Mouse (Mus musculus) cerebellum, adult 11-12 months (tissue): ENCODE measurements around the gene Mydgf.
A peak's percentile ranks its signal among the peaks of the same experiment; 100 is the strongest.

Experiments
- DNase-seq: peaks from one replicate; pipeline ENCODE4 v3.0.0; 2022

The Mydgf gene

DNA sequence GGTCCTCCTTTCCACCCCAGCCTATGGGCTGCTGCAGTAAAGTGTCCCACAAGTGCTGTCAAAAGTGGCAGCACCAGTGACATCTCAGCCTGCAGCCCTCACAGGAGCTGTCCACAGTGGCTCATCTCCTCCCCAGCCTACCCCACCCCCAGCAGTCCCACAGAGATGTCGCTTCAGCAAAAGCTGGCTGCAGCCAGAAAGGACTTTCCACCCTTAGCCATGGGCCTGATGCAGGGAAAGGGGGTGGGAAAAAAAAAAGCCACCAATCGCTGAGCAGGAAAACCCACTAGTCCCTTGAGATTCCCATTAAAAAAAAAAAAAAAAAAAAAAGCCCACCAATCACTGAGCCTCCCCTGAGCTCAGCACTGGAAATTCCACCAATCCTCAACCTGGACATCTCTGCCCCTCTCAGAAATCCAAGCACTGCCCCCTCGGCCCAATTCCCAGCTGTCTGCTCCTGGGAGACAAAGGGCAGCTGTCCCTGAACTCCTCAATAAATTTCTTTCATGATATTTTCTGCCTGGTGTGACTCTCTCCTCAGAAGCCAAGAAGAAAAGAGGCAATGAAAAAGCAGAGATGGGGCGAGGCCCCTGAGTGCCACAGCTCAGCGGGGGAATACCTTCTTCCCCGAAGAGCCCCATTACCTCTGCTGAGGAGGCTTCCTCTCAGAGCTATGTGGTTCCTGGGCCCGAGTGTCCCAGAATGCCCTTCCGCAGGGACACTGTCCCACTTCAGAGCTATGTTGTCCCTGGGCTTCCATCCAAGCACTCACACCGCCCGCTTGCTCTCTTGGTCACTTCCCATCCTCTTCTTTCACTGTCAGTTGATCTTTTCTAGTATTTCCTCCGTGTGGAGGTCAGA, 1.8 kb upstream of the Mydgf start:
- DNase-seq = no peak

GRCm38 (mm10) chr17:56182975-56183657, 604 bp downstream of the Mydgf start:
- DNase-seq = peak; percentile 43

DNA sequence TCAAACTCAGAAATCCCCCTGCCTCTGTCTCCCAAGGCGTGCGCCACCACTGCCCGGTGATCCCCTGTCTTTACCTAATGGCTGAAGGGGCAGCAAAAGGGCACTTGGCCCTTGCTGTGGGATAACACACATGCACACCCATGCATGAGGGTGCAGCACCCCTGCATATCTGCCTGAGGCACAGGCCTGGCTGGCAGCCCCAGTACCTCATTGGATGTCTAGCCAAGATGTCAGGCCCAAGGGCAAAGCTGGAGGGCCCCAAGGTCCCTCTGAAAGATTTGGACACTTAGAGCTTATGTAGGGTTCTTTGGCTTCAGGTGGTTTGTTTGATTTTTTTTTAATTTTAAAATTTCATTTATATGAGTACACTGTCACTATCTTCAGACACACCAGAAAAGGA, 8.3 kb downstream of the Mydgf start:
- no peak for DNase-seq

DNA sequence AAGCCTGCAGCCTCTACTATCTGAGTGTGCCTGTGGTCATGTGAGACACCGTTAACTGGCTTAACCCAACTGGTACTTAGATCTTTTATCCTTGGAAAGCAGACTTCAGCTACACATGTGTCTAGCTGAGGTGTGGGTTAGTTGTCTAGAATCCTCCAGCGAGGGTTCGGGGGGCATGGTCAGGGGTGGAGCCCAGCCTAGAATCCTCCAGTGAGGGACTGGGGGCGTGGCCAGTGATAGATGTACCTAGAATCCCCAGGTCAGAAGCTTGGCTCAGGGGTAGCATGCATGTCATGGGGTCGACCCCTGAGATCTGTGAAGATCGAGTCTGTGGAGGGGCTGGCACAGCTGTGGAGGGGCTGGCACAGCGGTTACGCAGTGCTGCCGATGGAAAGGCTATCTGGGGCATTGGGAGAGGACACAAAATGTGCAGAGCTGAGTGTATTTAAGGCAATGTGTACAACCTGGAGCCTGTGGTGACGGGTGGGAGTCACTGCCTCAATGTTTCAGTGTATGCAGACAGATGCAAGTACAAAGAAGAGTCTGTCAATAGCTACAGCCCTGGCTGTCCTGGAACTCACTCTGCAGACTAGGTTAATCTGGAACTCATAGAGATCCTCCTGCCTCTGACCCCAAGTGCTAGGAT, 10.2 kb downstream of the Mydgf start:
- no peak for DNase-seq

DNA sequence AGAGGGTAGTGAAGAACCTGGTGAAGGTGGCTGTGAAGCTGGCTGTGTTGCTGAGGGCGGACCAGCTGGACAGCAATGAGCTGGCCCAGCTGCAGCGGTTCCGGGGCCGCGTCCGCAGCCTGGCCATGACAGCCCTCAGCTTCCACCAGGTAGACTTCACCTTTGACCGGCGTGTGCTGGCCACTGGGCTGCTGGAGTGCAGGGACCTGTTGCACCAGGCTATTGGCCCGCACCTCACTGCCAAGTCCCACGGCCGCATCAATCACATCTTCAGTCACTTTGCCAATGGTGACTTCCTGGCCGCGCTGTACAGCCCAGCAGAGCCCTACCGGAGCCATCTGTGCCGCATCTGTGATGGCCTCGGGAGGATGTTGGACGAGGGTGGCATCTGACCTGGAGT, 11.8 kb downstream of the Mydgf start:
- DNase-seq = no peak

DNA sequence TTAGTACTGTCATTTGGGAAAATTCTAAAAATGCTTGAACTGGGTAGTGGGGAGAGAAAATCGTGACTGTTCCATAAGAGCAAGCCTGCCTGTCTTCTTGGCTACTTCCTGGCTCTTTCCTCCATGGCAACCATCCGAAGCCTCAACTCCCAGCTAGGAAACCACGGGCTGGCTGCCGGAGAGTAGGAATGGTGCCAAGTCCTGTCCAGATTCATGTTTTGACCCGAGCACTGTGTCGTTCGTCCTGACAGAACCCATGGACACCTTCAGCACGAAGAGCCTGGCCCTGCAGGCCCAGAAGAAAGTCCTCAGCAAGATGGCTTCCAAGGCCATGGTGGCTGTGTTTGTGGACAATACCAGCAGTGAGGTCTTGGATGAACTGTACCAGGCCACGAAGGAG, 12.3 kb downstream of the Mydgf start:
- no peak for DNase-seq

- DNase-seq = no peak
Measured at GRCm38 (mm10) chr17:56170636-56171035, 13.1 kb downstream of the Mydgf start.

GRCm38 (mm10) chr17:56169830-56170229, 13.9 kb downstream of the Mydgf start:
- no peak for DNase-seq

GRCm38 (mm10) chr17:56165671-56166070, 18.0 kb downstream of the Mydgf start:
- no peak for DNase-seq

GRCm38 (mm10) chr17:56164510-56164909, 19.2 kb downstream of the Mydgf start:
- DNase-seq = no peak

DNA sequence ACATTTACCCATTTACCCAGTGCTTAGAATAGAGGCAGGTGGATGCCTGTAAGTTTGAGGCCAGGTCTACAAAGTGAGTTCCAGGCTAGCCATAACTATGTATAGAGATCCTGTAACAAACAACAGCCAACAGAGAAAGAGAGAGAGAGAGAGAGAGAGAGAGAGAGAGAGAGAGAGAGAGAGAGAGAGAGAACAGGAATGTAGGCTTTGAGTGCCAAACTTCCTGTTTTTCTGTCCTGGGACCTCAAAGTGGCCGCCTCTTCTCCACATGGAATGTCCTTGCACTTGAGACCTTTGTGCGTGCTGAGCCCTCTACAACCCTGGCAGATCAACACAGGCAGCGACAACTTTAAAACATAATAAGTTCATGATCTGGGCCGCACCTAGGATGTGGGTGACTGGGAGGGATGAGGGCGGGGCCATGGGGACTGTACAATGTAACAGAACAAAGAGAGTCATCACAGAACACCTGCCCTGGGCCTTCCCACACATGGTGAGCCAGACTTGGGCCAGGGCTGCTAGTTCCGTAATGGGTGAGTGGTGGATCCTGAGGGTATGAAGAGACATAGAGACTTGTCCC, 20.1 kb downstream of the Mydgf start:
- no peak for DNase-seq

DNA sequence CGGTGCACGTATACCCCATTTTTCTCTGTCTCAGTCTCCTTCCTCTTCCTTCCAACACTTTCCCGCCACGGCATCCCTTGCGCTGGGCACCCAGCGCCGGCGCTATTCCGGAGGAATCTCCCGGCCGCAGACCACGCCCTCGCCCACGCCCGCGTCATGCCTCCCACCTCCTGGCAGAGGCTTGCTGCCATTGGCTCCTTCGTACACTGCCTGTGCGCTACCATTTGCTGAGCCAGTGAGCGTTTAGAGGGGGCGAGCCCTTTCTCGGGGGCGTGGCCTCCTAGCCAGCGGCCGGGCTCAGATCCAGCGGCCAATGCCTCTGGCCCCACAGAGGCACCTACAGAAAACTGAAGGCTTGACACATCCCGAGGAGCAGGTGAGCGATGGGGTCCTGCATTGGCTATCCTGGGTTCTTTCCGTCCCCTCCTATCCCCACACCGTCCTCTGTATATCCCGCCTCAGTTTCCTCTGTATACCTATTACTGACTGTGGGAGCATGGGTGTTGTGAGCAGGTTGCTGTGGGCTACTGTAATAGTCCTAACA, 21.4 kb downstream of the Mydgf start, which contains the start of gene Tnfaip8l1:
Gene Tnfaip8l1, plus strand, starts transcription at position 247 of the 544 bp plus-strand sequence.
- peak; percentile 94 for DNase-seq

DNA sequence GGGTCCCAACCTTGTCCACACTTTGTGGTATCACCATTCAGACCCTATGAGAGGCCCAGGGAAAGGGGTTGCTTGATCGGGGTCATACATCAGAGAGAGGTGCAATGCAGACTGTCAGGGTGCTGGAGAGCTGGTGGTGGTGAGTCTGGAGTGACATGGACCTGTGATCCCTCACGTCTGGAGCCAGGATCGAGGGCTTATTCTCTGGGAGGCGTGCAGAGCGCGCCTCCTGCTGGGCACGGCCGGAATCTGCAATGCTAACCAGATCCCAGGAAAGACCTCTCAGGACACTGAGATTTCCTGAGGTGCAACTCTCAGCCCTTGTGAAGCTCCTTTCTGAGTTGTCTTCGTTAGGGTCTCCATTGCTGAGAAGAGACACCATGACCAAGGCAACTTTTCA, 24.0 kb downstream of the Mydgf start:
- peak; percentile 52 for DNase-seq

DNA sequence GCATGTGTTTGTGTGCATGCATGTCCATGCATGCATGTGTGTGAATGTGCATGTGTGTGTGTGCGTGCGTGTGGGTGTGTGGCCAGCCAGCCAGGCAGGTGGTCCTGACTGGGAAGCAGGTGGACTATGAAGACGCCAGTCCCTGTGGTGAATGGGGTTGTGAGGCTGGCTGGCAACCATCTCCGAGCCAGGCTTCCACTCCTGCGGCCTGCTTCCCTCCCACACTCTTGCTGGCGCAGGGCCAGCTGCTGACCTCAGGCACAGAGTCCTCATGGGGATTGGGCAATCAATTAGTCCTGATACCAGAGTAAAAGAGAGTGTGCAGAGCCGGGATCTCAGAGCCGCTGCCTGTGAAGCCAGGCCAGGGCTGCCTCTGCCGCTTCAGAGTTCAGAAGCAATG, 30.1 kb downstream of the Mydgf start:
- peak; percentile 28 for DNase-seq

DNA sequence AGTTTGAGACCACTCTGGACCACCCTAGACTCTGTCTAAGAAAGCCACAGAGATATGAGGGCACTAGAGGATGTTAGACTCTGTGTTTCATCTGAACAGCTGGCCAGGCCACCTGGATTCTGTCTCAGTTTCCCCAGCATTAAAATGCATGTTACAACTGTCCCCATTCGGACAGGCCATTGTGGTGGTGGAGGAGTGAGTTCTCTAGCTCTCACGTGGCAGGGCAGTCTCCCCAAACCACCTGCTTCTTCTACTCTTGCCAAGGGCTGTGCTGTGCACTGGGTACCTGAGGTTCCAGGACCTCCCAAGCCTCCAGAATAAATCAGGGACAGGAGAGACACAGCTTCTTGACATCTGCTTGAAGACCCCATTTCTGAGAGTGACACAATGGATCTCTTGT, 33.8 kb downstream of the Mydgf start:
- no peak for DNase-seq

DNA sequence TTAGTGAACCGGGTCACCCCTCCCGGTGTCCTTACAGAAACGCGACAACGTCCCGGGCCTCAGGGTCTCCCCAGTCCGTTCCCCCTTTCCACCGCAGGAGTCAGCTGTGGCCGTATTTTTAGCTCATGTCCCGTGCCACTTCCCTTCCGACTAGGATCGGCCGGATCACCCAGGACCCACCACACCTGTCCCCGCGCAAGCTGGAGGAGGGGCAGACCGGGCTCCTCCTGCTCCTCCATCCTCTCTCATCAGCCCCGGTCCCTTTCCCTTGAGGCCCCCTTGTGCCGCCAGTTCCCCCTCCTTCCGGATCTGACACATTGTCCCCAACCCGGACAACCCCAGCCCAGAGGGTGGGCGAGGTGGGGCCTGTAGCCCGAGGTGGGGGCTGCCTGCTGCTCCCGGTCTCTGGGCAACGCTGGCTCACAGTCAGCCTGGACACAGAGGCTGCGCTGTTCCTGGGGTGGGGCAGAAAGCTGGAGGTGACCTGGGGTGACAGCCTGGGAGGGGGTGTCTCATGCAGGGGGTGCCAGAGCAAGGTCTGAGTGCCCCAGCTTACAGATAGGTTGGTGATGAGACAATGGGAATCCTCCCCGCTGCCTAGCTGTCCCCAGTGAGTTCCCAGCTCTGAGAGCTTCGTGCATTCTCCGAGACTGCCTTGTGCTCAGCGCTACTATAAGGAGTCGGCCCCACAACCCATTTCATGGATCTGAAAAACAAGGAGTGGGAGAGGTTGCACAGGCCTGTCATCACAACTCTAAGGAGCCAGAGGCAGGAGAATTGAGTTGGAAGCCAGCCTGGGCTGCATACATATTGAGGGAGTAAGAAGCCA, 34.7 kb downstream of the Mydgf start:
- DNase-seq = peak; percentile 21

DNA sequence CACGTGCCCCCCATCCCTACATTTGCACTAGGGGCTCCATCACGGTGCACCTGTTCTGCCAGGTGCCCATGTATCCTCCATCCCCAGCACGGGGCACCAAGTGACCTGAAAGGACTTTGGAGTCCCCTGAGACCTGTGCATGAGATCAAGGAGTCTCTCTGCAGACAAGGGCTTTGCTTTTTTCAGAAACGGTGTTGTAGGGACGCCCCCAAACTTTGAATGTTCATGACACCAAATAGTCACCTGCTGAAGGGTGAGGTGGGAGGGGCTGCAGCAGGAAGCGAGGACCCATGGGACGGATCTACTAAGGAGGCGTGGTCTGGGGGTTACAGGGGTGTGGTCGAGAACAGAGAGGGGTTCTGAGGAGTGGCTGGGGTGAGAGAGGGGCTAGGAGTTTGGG, 35.4 kb downstream of the Mydgf start:
- no peak for DNase-seq

- DNase-seq = peak; percentile 4
Measured at GRCm38 (mm10) chr17:56147420-56147819, 36.3 kb downstream of the Mydgf start.

DNA sequence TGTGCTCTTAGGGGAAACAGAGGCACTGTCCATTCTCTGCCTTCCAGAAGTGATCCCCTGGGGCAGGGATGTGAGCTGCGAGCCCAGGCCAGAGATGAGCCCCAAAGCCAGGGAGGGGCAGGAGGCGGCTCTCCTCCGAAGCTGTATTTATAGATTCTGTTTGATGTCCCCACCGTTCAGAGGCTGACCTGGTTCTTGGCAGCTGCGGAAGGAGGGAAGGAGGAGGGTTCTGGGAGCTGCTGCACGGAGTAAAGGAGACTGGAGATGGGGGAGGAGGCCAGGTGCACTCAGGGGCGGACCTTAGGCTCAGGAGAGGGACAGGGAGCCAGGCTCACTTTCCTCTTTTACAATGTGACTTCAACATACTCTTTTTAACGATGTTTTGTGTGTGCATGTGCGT, 37.6 kb downstream of the Mydgf start:
- DNase-seq = peak; percentile 3

DNA sequence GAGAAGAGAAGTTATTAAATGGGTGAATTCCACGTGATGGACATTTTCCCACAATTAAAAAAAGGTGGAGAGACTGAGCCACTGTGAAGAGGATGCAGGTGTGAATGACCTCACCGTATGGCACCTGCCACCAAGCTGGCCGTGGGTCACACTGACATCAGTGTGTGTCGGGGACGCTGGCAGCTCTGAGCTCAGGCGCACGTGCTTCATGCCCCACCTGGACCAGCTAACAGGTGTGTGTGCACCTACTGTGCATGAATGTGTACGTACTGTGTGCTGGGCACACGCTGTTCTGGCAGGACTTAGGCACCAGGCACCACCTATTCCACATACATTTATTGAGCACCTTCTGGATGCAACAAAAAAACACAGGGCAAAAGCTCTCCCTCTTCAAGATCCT, 39.2 kb downstream of the Mydgf start:
- peak; percentile 7 for DNase-seq

DNA sequence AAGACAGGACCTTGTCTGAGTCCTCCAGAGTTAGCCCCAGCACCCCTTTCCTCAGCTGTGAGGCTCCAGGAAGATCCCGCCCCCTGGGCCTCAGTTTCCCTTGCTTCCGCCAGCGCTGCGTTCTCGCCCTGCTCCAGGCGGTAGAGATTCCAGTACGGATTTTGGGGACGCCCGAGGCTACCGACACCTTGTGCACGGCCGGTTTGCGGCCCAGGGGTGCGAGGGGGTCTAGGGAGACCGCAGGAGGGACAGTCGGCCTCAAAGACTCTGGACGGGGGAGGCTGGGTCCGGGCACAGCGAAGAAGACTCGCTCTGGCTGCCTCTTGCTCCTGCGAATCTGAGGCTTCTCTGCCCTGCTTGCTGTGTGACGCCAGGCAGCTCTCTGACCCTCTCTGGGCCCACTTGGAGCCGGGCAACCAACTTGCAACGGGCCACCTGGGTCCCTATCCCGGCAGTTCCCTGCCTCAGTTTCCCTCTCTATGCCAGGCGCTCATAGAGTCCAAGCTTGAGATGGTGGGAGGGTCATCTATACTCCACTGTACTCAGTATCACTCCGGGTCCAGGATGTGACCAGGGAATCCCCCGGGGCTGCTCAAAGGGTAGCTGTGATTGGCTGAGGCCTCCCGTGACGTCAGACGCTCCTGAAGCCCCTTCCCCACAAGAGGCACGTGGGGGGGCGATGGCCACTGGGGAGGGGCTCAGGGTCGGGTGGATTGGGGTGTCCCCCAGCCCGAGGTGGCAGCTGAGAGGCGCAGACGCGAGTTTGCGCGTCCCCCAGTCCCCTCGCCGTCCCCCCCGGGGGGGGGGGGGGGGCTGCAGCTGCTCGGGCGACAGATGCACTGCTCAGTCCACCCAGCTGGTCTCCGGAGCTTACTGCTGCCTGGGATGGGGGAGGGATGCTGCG, 41.8 kb downstream of the Mydgf start:
- peak; percentile 60 for DNase-seq
